Mouse (Mus musculus): ENCODE data around the gene Il10rb. TPM values are rescaled to one million over a fixed set of nuclear protein-coding genes. Genes with fewer than 3 reads are reported as not detected.
A peak's percentile ranks its signal among the peaks of the same experiment; 100 is the strongest.

Il10rb gene
- polyA plus RNA-seq, 1 experiment from 2014 or later: 12.2 TPM

DNA sequence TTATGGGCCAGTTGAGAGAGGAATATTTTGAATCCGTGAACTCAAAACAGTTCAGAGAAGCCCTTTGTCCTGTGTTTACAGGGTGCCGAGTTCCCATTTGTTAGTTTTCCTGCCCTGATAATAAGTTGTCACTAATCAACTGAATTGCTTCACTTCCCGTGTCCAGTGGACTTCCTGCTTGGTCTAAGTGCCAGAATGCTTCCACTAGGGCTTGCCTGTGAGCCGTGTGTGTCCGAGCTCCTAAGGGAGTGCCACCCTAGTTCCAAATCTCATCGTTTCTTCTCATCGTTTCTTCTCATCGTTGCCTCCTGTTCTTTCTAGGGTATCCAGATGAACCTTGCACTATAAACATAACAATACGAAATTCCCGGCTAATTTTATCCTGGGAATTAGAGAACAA lies 20.3 kb upstream of the Il10rb start:
- H3K4me3 ChIP-seq: no peak overlapping the region
- ATAC-seq (ENCODE audit: low FRiP score, low read depth): no peak
- H3K9me3 ChIP-seq: no peaks in the 10 kb centered on the region
- no peaks in the 10 kb centered on the region for H3K4me1 ChIP-seq (replicated peaks)
- no peak overlapping the region for H3K9ac ChIP-seq
- peak overlapping the region; percentile 17; the same call in 1 of the 2 replicates for H3K27ac ChIP-seq (replicated peaks)
- peaks cover 23% of the 10 kb centered on the region for H3K36me3 ChIP-seq
- 50% methylated on average over 10 of the region's 10 CpGs for WGBS
- no peak overlapping the region for H3K4me2 ChIP-seq
- H3K27me3 ChIP-seq: no peaks in the 10 kb centered on the region

DNA sequence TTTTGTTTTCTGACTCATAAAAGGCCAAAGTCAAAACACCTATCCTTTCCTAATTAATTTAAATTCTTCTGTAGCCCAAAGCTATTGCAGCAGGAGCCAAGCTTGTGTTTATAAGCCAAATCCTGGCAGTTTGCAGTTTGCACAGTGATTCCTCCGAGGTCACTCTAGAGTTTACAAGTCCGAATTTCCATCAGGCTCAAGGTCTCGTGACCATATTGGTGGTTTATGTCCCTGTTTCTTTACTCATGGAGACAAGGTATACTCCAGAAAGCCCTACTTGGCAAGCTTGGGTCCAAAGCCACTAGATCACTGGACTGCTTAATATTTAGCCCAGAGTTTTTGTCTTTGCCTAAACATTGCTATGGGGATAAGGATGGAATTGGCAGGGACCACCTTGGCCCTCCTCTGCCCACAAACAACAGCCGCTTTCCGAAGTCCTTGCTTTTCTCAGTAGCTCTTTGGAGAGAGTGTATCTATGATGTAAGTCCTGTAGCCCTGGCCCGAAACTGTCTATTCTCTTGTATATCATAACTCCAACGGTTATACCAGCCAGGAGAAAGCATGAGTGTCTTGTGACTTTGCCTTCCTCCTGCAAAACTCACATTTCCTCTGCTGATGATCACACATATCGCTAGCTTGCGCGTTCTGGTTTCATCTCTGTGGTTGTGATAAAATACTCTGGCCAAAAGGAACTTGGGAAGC lies 19.4 kb upstream of the Il10rb start:
- H3K4me1 ChIP-seq (replicated peaks): no peaks in the 10 kb centered on the region
- no peak overlapping the region for H3K9ac ChIP-seq
- no peak overlapping the region for H3K4me2 ChIP-seq
- no peak for ATAC-seq (ENCODE audit: low FRiP score, low read depth)
- peaks cover 26% of the 10 kb centered on the region for H3K36me3 ChIP-seq
- no peak overlapping the region for H3K4me3 ChIP-seq
- WGBS: 86% methylated on average over 10 of the region's 10 CpGs
- no peaks in the 10 kb centered on the region for H3K9me3 ChIP-seq
- H3K27ac ChIP-seq (replicated peaks): no peak overlapping the region
- H3K27me3 ChIP-seq: no peaks in the 10 kb centered on the region

DNA sequence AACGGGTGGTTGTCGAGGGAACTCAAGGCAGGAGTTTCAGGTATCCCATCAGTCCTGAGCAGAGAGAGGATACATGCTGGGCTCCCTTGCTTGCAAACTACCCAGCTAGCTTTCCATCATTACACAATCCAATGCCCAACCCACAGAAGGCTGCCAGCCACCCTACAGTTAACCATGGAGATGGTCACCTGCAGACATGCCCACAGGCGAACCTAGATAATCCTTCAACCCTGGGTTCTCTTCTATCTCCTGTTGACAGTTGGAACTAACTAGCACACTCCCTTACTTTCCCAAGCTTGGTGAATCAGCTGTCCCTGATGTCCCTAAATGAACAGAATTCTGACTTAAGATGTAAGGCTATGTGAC lies 18.9 kb upstream of the Il10rb start:
- no peaks in the 10 kb centered on the region for H3K27me3 ChIP-seq
- H3K9ac ChIP-seq: no peak overlapping the region
- ATAC-seq (ENCODE audit: low FRiP score, low read depth): no peak
- H3K27ac ChIP-seq (replicated peaks): no peak overlapping the region
- H3K4me2 ChIP-seq: no peak overlapping the region
- H3K9me3 ChIP-seq: no peaks in the 10 kb centered on the region
- peaks cover 30% of the 10 kb centered on the region for H3K36me3 ChIP-seq
- no peak overlapping the region for H3K4me3 ChIP-seq
- WGBS: 86% methylated on average over 3 of the region's 3 CpGs
- H3K4me1 ChIP-seq (replicated peaks): no peaks in the 10 kb centered on the region

DNA sequence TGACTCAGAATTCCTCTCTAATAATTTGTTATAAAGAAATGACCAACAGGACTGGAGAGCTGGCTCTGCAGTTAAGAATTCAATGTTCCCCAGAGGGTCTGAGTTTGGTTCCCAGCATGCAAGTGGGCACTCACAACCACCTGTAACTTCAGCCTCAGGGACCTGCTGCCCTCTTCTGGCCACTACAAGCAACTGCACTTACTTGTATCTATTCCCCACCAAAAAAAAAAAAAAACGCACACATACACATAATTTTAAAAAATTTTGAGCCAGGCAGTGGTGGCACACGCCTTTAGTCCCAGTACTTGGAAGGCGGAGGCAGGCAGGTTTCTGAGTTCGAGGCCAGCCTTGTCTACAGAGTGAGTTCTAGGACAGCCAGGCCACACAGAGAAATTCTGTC lies 15.9 kb upstream of the Il10rb start:
- Histone ChIP-seq H3K9ac (no peak overlapping the region), H3K4me3 (no peak overlapping the region), H3K4me2 (no peak overlapping the region), H3K27me3 (no peaks in the 10 kb centered on the region), H3K4me1 (replicated peaks) (no peaks in the 10 kb centered on the region), H3K9me3 (no peaks in the 10 kb centered on the region), H3K27ac (replicated peaks) (no peak overlapping the region), H3K36me3 (peaks cover 37% of the 10 kb centered on the region)
- ATAC-seq (ENCODE audit: low FRiP score, low read depth): no peak
- WGBS: 90% methylated on average over 4 of the region's 4 CpGs

DNA sequence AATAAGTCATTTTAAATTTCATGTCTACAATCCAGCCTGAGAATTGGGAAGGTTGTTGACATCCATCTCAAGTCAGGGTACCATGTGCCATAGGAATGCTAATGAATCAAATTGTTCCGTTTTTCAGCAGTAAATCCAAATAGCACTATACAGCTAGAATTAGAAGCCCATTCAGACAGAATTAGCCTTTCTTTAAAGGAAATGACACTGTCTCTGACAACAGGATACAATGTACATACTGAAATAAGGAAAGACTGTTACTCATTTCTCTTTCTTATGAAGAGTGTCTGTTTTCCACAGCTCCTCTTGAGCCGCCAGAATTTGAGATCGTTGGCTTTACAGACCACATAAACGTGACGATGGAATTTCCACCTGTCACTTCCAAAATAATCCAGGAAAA lies 14.5 kb upstream of the Il10rb start, which contains the start of gene Gm21970:
TSS of gene Gm21970 (plus strand) at position 301 of the 400 bp plus-strand sequence.
- Histone ChIP-seq H3K36me3 (peaks cover 37% of the 10 kb centered on the region), H3K27me3 (no peaks in the 10 kb centered on the region), H3K4me1 (replicated peaks) (no peaks in the 10 kb centered on the region), H3K9ac (no peak within 1 kb of the TSS), H3K4me2 (no peak within 1 kb of the TSS), H3K27ac (replicated peaks) (no peak within 1 kb of the TSS), H3K4me3 (no peak within 1 kb of the TSS), H3K9me3 (no peaks in the 10 kb centered on the region)
- no peak for ATAC-seq (ENCODE audit: low FRiP score, low read depth)
- WGBS: 86% methylated on average over 5 of the region's 5 CpGs

DNA sequence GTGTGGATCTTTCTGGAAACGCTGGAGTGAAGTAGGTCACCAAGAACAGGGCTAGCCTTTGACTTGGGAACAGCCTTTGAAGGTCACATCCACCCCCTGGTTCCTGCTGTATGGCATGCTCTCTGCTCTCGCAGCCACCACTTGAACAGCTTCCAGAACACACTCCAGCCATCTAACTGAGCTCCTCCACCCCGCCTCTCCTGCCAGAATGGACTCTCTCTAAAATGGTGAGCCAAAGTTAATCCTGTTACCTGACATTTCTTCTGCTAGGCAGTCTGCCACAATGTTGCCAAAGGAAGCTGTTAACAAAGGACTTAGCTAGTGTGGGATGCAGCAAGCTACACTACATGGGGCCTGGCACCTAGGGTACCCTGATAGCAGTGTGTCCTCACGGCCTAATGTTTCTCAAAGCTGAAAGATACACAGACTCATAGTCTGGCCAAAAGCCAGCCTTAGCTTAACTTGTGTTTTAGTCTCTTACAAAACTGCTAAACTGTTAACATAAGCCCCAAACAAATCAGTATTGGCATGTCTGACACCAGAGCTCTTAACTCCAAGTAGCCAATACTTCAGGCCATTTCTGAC lies 11.0 kb upstream of the Il10rb start:
- Histone ChIP-seq H3K36me3 (peaks cover 24% of the 10 kb centered on the region), H3K4me2 (no peak overlapping the region), H3K27me3 (no peaks in the 10 kb centered on the region), H3K4me3 (no peak overlapping the region), H3K9me3 (no peaks in the 10 kb centered on the region), H3K4me1 (replicated peaks) (no peaks in the 10 kb centered on the region), H3K27ac (replicated peaks) (no peak overlapping the region), H3K9ac (no peak overlapping the region)
- WGBS: 81% methylated on average over 4 of the region's 4 CpGs
- ATAC-seq (ENCODE audit: low FRiP score, low read depth): no peak

DNA sequence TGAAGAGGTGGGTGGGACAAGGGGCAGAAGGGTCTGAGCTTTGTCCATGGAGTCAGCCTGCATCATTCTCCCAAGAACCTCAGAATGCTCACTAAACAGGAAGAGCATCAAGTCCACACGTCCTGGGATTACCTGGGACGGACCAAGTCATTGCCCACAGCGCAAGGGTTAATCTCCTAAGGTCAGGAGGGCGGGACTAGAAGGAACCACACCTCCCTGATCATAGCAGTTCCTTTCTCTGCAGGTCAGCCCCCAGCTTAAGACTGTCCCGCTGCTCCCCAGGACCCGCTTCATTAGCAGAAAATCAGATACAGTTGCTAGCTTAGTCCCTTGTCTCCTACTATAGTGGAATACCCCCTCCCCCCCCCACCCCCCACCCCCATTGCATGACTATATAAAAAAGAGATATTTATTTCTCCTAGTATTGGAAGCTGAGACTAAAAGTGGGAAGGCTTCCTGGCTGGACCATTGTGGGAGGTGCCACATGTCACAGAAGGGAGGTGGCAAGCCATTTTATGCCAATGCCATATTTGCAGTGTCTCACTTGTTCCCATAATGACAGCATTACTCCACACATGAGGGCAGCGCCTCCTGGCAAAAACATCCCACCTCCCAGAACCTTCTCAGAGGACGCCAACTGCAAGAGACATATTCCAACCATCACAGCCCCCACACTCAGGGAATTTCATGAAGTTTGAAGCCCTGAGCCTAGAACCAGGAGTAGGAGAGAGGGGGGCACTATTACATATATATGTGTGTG lies 10.2 kb upstream of the Il10rb start:
- Histone ChIP-seq H3K4me3 (no peak overlapping the region), H3K4me1 (replicated peaks) (no peaks in the 10 kb centered on the region), H3K9ac (no peak overlapping the region), H3K27ac (replicated peaks) (no peak overlapping the region), H3K4me2 (no peak overlapping the region), H3K9me3 (no peaks in the 10 kb centered on the region), H3K36me3 (peaks cover 24% of the 10 kb centered on the region), H3K27me3 (no peaks in the 10 kb centered on the region)
- ATAC-seq (ENCODE audit: low FRiP score, low read depth): no peak
- 66% methylated on average over 8 of the region's 8 CpGs for WGBS

DNA sequence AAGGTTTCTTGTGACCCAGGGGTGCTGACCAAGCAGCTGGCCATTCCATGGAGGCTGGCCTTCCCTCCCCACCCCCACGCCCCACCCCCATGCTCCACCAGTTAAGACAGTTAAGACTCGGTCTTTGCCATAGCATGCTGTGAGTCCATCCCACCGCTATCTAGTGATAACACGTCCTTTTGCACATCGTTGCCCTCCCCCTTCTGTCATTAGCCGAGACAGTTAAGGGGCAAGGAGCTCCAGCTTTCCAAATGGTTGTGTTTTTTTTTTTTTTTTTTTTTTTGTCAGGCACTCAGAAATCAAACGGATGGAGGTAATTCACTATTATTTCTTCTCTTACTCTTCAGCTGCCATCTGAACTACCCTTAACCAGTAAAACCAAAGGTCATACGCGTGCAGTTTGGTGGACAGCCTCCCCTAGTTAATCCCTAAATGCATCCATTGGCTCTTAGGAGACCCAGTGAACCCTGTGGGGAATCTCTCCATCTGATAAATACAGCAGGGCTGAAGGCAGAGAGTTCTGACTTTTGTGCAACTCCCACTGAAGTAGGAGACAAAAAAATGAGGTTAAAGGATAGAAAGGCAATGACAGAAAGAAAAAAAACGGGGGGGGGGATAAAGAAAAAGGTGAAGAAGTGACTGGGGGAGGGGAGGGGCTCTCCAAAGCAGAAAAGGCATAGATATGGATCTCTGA lies 9.0 kb upstream of the Il10rb start:
- H3K4me3 ChIP-seq: no peak overlapping the region
- no peaks in the 10 kb centered on the region for H3K9me3 ChIP-seq
- ATAC-seq (ENCODE audit: low FRiP score, low read depth): no peak
- no peaks in the 10 kb centered on the region for H3K27me3 ChIP-seq
- peaks cover 17% of the 10 kb centered on the region for H3K36me3 ChIP-seq
- H3K27ac ChIP-seq (replicated peaks): no peak overlapping the region
- H3K4me2 ChIP-seq: no peak overlapping the region
- no peaks in the 10 kb centered on the region for H3K4me1 ChIP-seq (replicated peaks)
- 76% methylated on average over 10 of the region's 10 CpGs for WGBS
- H3K9ac ChIP-seq: no peak overlapping the region

DNA sequence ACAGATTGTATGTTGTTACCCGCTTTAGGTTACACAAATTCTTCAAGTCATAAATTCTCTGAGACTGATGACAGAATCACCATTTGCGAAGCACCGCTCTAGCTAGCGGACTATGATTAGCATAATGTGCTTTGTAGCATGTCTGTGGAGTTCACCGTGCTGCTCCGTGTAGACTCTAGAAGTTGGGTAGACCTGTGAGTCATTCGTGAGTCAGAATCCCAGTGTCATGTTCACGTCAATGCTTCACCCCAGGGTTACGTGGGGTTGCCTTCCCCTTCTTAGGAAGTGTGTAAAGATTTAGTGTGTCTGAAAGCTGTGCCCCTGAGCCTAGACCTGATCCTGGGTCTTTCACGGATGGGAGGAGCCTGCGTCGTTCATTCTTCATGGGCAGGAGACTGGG lies 7.9 kb upstream of the Il10rb start:
- Histone ChIP-seq H3K4me2 (no peak overlapping the region), H3K27me3 (no peaks in the 10 kb centered on the region), H3K4me1 (replicated peaks) (no peaks in the 10 kb centered on the region), H3K4me3 (no peak overlapping the region), H3K27ac (replicated peaks) (no peak overlapping the region), H3K36me3 (peaks cover 9% of the 10 kb centered on the region; the same call in 1 of the 2 replicates), H3K9ac (no peak overlapping the region), H3K9me3 (no peaks in the 10 kb centered on the region)
- ATAC-seq (ENCODE audit: low FRiP score, low read depth): no peak
- 91% methylated on average over 12 of the region's 12 CpGs for WGBS

DNA sequence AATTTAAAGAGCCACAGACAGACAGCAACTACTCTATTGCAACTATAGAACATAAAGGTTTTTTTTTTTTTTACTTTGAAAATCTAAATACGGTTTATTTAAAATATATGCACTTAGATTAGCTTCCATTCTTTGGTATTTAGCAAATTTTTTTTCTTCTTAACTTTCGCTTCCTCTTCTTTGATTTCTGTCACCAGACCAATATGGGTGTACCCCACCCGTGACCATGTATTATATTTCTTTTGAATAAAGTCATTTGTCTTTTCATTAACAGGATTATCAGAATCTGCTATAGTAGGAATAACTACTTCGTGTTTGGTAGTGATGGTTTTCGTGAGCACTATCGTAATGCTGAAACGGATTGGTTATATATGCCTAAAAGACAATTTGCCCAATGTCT lies 7.0 kb upstream of the Il10rb start:
- 95% methylated on average over 7 of the region's 7 CpGs for whole genome bisulfite sequencing
- no peaks in the 10 kb centered on the region for H3K9me3 ChIP-seq
- ATAC-seq (ENCODE audit: low FRiP score, low read depth): no peak

DNA sequence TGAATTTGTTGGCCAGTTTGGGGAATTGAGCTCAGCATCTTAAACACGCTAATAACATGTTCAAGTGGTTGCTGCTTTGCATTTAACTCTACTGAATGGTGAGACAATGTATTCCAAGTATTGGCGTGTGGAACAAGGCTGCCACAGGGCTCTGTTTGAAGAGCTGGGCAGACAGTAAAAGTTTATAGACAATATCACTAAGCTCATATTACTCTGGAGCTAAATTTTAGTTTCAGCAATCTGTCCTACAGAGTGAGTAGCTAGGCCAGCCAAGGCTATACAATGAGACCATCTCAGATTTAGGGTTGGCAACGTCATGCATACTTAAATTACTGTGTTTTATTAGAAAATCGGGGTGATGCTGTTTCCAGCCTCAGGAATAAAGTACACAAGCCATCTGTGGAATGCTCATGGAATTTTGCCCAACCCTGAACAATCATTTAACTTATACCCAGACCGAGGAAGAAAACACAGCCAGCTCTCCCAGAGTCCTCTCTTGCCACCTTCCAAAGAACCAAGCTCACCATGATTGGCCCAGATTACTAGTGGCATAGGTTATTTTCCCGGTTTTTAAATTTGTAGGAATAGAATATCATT lies 4.3 kb upstream of the Il10rb start:
- Histone ChIP-seq H3K4me2 (no peak overlapping the region), H3K4me1 (replicated peaks) (peaks cover 12% of the 10 kb centered on the region), H3K36me3 (peaks cover 7% of the 10 kb centered on the region; the same call in 1 of the 2 replicates), H3K27ac (replicated peaks) (no peak overlapping the region), H3K9me3 (no peaks in the 10 kb centered on the region), H3K27me3 (no peaks in the 10 kb centered on the region), H3K4me3 (no peak overlapping the region), H3K9ac (no peak overlapping the region)
- WGBS: 84% methylated on average over 6 of the region's 6 CpGs
- no peak for ATAC-seq (ENCODE audit: low FRiP score, low read depth)

More for the DNA sequence above, 7.0 kb upstream of the Il10rb start:
- Histone ChIP-seq H3K4me3 (no peak overlapping the region), H3K27ac (replicated peaks) (no peak overlapping the region), H3K9ac (no peak overlapping the region), H3K4me2 (no peak overlapping the region), H3K27me3 (no peaks in the 10 kb centered on the region), H3K4me1 (replicated peaks) (no peaks in the 10 kb centered on the region), H3K36me3 (peaks cover 3% of the 10 kb centered on the region; the same call in 1 of the 2 replicates)
